Mouse (Mus musculus): ENCODE measurements at regions not wholly inside any gene's neighbourhood (a gene's known extent, or its start where the extent isn't known, plus 50 kb on each side); places are given as distances from the start of the nearest gene placed in this dataset.

DNA sequence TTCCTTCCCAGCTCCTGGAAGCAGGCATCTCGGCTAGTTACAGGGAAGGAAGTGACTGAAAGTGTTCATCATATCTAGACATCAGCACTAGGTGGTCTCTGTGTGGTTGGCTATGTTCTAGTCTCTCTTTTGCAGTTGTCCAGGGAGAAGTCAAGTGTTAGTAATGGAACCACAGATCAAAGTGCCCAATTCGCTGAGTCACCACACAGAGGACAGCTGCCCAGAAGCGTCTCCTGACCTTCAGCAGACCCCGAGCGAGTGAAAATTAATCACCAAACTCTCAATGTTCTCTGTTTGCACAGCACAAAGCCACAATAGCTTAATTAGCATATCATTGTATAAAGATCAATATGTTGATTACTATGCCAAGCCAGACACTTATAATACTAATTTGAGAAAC lies 151.6 kb upstream of the Ncam1 start:
- DNase-seq (ENCODE audit: low spot score): no peak

- no peak for DNase-seq (ENCODE audit: low spot score)
Measured at GRCm38 (mm10) chr9:49948546-49948945, 149.8 kb upstream of the Ncam1 start.

DNA sequence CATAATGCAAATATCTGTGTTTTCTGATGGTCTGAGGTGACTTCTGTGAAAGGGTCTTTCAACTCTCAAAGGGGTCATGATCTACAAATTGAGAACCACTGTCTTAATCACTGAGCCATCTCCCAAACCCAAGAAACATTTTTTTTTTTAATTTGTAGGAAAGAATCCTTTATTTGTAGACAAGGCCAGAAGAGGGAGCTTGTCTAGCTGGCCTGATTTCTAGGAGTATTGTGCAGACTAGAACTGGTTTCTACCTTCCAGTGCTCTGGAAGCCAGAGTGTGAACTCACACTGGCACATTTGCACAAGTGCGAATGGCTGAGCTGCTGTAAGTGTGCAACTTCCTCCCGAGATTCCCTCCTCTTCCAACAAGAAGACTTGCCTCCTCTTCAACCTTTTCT lies 148.1 kb upstream of the Ncam1 start:
- DNase-seq (ENCODE audit: low spot score): no peak

DNA sequence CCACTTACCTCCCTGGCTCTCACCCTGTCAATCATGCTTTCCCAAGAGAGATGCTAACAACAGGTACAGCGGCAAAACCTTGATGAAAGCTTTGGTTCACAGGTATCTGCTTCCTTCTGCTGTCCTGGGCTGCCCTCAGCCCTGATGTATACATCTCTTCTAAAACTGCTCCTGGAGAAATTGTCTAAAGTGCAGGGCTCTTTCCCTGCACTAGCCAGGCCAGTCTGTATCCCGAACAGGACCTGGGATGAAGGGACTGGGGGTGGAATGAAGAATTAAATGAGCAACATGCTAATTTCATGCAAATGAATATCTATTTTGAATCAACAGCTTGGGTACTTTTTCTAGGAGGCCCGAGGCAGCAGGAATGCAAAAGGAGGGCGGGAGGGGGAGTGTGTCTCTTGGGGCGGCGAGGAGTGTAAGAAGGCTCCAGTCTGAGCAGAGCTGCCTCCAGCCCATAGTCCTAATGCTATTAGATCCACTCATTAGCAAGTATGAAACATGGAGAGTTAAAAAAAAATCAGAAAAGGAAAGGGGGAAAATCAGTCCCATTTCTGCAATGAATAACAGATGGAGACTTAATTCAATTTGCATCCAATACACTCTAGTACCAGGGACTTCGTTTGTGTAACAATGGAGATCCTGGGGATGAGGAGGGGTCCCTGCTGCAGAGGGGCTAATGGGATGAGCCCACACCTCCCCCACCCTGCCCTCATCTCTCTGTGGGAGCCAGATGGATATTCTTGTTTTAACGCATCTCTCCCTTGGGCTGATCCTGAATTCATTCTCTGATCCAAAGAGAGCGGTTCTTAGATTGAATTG lies 137.0 kb upstream of the Ncam1 start:
- no peak for DNase-seq (ENCODE audit: low spot score)

GRCm38 (mm10) chr9:49928041-49928656 lies 129.4 kb upstream of the Ncam1 start:
- DNase-seq (ENCODE audit: low spot score): no peak

GRCm38 (mm10) chr9:49927281-49927680 lies 128.6 kb upstream of the Ncam1 start:
- DNase-seq (ENCODE audit: low spot score): no peak

- DNase-seq (ENCODE audit: low spot score): no peak
Measured at GRCm38 (mm10) chr9:49925796-49926195, 127.1 kb upstream of the Ncam1 start.

DNA sequence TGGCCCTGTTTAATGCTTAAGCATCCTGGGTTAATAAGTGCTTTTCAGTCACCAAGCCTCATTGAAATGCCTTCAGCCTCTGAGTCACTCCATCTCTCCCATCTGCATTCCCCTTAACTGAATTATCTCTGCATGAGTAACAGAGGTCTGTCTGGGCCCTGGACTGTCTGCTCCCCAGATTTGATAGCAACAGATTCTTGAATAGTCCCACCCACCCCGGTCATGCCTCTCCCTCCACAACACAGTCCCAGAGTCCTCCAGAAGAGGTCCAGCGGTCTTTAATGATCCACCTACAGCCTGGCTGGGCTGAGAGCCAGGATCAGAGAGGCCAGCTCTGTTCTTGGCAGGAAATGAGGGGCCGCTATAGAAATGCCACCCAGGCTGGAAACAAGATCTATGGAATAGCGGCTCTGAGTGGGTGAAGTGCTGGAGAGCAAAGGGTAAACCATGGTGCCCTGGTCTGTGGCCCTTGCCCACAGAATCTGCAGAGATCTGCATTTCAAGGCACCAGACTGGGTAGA lies 125.3 kb upstream of the Ncam1 start:
- DNase-seq (ENCODE audit: low spot score): no peak

GRCm38 (mm10) chr9:49922770-49923169 lies 124.0 kb upstream of the Ncam1 start:
- no peak for DNase-seq (ENCODE audit: low spot score)

DNA sequence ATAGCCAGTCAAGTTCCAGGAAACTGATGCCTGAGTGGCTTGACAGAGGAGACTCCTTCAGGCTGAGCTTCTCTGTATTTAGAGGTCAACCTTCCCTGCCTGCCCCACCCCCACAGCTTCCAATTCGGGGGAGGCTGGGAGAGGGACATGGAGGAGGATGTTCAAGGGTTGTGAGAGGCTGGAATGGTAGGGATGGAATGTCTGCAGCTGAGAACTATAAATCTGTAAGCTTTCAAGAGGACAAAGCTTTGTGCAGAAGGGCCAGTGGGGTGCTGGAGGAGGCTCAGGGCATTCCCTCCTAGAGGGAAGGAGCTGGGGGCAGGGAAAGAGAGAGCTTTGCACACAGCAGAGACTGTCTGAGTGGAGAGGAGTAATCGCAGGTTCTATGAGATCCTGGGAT lies 123.4 kb upstream of the Ncam1 start:
- DNase-seq (ENCODE audit: low spot score): no peak

DNA sequence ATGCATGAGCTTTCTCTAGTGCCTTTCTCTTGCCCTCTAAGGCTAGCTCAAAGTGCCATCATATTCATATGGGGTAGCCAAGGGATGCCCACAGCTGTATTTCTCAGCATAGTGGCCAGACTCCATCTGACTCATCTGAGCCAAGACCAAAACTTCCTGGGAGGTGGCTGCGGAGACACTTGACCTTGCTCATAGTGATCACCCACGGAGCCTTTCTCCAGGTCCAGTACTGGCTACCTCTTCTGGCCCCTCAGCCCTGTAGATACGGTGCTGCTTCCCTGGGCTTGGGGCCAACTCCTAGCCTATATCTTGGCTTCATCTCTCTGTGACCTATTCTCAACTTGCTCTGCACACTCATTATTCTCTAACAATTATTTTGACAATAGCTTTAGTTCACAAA lies 122.6 kb upstream of the Ncam1 start:
- no peak for DNase-seq (ENCODE audit: low spot score)

DNA sequence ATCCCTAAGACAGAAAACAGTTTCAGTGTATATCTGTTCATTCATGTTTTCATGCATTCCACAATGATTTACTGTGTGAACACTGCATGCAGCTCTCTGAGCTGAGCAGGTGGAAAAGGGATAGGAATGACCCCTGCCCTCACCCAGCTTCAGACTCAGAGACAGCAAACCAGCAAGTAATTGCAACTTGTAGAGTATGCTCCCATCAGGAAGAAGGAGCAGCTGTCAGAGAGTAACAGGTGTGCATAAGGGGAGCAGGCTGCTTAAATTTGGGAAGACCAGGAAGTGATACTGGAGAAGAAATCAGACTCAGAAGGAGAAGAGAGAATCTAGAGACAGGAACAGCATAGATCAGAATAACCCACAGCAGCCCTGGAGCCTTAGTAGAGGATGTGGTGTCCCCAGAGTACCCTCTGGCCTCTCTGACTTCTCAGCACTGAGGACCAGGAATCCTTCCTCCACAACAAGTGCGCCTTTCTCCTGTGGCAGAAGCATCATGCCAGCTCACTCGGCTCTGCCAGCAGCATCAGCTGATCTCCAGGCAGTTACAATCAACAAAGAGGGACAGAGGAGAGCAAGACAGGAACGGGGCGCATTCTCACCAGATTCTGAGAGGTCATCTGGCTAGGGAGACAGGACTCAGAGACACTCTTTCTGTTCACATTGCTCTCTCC lies 116.5 kb upstream of the Ncam1 start:
- no peak for DNase-seq (ENCODE audit: low spot score)

- no peak for DNase-seq (ENCODE audit: low spot score)
Measured at GRCm38 (mm10) chr9:49913677-49914076, 115.0 kb upstream of the Ncam1 start.

DNA sequence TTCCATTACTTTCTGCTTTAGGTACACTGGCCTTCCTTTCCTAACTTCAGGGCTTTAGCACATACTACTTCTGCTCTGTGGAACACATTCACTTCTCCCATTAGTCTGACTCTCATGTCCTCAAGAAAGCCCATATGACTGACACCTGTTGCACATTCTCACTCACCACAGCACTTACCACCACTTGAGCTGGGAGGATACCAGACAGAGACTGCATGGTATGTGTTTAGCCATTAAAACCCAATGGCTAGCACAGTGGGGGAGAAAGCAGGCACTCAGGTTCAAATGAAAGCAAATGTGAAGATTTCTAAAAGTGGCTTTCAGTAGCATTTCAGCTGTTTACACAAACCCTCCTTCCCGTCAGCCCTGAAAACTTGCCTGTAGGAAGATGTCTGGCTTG lies 113.6 kb upstream of the Ncam1 start:
- DNase-seq (ENCODE audit: low spot score): no peak

GRCm38 (mm10) chr9:49906306-49906705 lies 107.6 kb upstream of the Ncam1 start:
- no peak for DNase-seq (ENCODE audit: low spot score)

GRCm38 (mm10) chr9:49905703-49906102 lies 107.0 kb upstream of the Ncam1 start:
- no peak for DNase-seq (ENCODE audit: low spot score)

GRCm38 (mm10) chr9:49898947-49899346 lies 100.2 kb upstream of the Ncam1 start:
- DNase-seq (ENCODE audit: low spot score): no peak

DNA sequence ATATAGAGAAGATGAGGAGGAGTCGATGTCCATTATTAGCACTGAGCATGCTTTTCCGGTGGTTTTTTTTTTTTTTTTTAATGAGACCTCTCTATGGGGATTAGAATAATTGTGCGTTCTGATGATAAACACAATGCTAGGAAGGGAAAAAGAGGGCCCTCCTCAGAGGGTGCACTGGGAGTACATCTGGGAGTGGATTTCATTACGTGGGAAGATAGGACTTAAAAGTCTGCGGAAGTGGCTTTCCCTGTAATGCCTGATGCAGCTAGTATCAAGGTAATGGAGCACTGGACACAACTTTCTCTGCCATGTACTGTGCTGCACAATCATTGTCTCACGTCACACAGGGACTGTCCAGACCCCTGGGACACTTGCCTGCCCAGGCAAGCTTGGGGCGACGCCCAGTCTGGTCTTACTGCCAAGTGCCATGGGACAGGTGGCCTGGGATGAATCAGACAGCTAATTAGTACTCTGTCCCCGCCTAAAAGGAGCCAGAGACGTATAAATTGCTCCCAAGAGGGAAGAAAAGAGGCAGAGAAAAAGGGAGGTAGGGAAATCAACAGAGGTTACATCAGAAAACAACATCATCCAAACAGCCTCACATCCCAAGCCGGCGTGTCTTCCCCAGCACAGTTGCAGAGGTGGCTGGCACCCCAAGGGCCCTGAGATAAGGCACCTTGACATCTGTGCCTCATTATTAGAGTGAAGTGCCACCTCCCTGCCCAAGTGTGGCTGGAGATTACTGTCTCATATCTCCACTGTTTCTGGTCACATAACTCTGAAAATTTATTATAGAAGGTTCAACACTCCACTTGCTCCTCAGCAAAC lies 86.0 kb upstream of the Ncam1 start:
- DNase-seq (ENCODE audit: low spot score): no peak

DNA sequence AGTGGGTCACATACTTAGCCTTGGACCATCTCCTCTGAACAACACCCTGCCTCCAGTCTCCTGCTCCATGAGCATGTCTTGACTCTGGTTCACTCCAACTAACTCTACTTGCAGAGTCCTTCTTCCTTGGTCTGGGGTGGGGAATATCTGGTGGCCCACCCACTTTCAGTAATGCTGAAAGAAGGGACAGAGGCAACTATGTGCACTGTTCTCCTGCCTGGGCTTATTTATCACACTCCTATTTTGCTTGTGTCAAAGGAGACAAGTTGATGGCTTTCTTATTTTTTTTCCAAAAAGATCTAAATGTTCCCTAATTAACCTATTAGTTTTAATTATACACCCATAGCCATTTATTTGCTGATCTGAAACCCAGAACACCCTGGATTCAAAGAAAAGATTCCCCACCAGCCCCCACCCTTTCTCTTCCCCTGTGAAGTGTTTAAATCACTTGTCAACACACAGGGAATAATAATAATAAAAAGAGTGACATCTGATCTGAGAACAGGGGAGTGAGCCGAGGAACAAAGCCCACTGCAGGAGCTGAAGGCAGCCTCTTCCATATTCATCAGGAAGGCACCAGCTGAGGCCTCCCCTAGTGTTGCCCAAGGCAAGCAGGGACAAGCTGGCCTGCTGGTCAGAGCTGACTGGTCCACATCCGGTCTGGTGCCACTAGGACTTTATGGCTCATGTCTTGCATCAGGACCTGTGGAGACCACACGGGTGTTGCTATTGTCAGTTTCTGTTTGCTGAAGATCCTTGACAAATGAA lies 80.8 kb upstream of the Ncam1 start:
- no peak for DNase-seq (ENCODE audit: low spot score)

- no peak for DNase-seq (ENCODE audit: low spot score)
Measured at GRCm38 (mm10) chr9:49874881-49875280, 76.2 kb upstream of the Ncam1 start.

DNA sequence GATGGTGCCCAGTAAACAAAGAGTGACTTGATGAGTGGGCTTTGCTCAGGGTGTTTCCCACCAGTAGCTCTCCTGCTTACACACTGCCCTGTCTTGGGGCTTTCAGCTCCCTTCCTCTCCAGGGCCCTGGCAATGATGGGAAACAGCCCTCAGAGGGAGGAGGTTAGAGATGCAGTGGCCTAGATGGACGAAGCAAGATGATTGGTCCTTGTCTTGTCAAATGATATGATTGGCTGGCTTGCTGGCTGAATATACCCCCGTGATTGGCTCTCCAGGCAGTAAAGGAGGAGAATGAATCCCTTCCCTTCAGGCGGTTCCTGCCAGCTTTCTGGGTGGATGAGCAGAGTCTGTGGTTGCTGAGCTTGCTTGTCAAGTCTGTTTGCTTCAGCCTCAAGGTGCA lies 74.8 kb upstream of the Ncam1 start:
- no peak for DNase-seq (ENCODE audit: low spot score)
